Mouse (Mus musculus): Measurements from ENCODE around the gene Rab5a. TPM values are rescaled to one million over a fixed set of nuclear protein-coding genes. Genes with fewer than 3 reads are reported as not detected.

The Rab5a gene
- total RNA-seq, 1 experiment: 50.5 TPM

DNA sequence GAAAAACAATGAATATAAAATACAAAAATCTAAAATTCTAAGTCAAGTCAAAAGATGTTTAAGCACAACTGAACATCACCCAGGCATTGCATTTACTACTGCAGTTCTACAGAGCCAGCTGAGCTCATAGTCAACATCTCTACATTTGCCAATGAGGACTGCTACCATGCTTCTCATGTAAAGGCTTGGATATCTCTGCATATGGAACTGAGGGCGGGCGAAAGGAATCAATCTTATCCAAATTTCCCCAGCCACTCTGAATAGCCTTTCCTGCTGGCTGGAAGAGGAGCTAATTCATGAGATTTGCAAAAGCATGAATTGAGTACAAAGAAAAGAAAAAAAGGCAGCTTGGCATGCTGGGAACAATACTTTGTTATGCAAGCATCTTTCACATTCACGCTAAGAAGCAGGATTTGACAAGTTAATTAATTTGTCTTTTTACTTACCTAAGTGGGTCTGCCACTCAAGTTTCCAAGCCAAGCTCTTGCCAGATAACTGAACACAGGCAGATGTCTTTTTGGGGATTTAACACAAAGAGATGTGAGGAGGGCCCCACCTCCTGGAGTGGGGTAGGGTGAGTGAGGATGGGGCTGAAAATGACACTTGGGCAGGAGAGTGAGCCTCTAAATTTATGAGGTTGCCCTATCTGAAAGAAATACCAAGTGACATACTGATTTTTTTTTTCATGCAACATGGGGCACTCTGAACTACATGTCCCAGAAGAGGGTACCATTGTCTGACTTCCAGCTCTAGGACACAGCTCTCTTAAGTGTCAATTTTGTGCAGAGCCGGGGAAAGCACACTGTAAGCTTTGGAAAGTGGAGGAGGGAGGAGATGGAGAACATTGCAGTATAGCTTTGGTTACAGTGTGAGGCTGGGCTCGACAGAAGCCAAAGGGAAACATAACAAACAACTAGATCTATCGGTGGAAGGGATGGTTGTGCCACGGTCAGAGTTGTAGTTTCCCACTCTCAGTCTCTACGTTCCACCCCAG lies 72.6 kb downstream of the Rab5a start:
- Histone ChIP-seq H3K9ac (ENCODE audit: insufficient read depth, low read depth, low read length, poor library complexity, severe bottlenecking) (no peak overlapping the region), H3K4me1 (ENCODE audit: control insufficient read depth in 2 of 2, insufficient read depth in 2 of 2, low read length in 2 of 2, poor library complexity in 1 of 2) (peaks cover 2 to 12% of the 10 kb centered on the region in 2 experiments; a peak in 2 of 4 replicates), H3K9me3 (ENCODE audit: control insufficient read depth, insufficient read depth, low read depth, low read length) (no peaks in the 10 kb centered on the region), H3K27ac (ENCODE audit: insufficient read depth, low read depth, low read length, poor library complexity, severe bottlenecking) (no peak overlapping the region; the same call in 1 of the 2 replicates), H3K36me3 (ENCODE audit: control insufficient read depth, insufficient read depth, low read length, poor library complexity, severe bottlenecking) (no peaks in the 10 kb centered on the region; the same call in 1 of the 2 replicates), H3K4me3 (ENCODE audit: insufficient read depth in 1 of 2, low read depth in 1 of 2, low read length in 2 of 2, poor library complexity in 1 of 2, severe bottlenecking in 1 of 2) (no peak overlapping the region)
- no peak for DNase-seq (ENCODE audit: low read depth, low spot score)
- in situ Hi-C loops (cut with MboI; ENCODE audit: low sequenced_read_pairs in 2 of 2, unreplicated experiment in 2 of 2): no loop called here
- TF ChIP-seq HCFC1 (IDR thresholded peaks at IDR 0.05; ENCODE audit: borderline replicate concordance, insufficient read depth, low read length): no peak
- TF ChIP-seq ZC3H11A (IDR thresholded peaks at IDR 0.05; ENCODE audit: borderline replicate concordance, low read depth, low read length): no peak
- no peak for TF ChIP-seq ZNF384 (IDR thresholded peaks at IDR 0.05; ENCODE audit: low read depth, low read length)
- no peak for TF ChIP-seq MAFK (IDR thresholded peaks at IDR 0.05; ENCODE audit: insufficient read depth, low read depth, low read length)
- no peak for TF ChIP-seq CHD2 (IDR thresholded peaks at IDR 0.05; ENCODE audit: low read depth, low read length)

DNA sequence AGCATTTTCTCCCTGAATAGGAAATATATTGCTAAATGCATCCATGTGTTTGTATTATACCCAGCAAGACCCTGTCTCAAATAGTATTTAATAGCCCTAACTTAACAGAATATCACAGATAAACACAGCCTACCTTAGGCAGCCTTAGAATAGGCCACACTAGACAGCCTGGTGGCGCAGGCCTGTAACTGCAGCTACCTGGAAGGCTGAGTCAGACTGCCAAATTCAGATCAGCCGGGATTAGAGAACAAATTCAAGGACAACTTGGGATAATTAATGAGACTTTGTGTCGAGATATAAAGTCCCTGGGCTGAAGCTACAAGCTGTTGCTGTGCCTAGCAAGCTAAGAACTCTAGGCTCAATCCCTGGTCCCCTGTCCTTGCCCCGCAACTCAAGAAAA lies 75.1 kb downstream of the Rab5a start:
- H3K27ac ChIP-seq (ENCODE audit: insufficient read depth, low read depth, low read length, poor library complexity, severe bottlenecking): no peak overlapping the region
- in situ Hi-C loops (cut with MboI; ENCODE audit: low sequenced_read_pairs in 2 of 2, unreplicated experiment in 2 of 2): no loop called here

DNA sequence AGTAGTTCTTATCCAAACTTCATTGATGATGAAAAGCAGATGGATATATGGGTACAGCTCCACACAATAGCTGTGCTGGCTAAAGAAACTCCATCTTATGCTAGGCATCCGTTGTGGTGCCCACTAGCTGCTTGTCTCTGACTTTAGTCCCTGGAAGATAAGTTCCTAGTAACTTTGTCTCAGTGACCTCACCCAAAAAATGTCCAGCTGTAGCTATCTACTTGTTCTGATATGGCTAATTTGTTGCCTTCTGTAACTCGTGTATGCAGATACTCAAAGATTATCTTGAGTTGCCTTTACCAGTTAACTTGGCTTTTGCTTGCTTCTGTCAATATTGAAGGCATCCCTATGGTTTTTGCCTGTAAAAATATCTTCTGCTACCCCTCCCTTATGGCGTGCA lies 75.8 kb downstream of the Rab5a start:
- Histone ChIP-seq H3K9ac (ENCODE audit: insufficient read depth, low read depth, low read length, poor library complexity, severe bottlenecking) (no peak overlapping the region), H3K36me3 (ENCODE audit: control insufficient read depth, insufficient read depth, low read length, poor library complexity, severe bottlenecking) (no peaks in the 10 kb centered on the region; the same call in 1 of the 2 replicates), H3K9me3 (ENCODE audit: control insufficient read depth, insufficient read depth, low read depth, low read length) (no peaks in the 10 kb centered on the region), H3K4me1 (ENCODE audit: control insufficient read depth in 2 of 2, insufficient read depth in 2 of 2, low read length in 2 of 2, poor library complexity in 1 of 2) (peaks cover 5 to 16% of the 10 kb centered on the region in 2 experiments; a peak in 2 of 4 replicates), H3K27ac (ENCODE audit: insufficient read depth, low read depth, low read length, poor library complexity, severe bottlenecking) (no peak overlapping the region), H3K4me3 (ENCODE audit: insufficient read depth in 1 of 2, low read depth in 1 of 2, low read length in 2 of 2, poor library complexity in 1 of 2, severe bottlenecking in 1 of 2) (no peak overlapping the region)
- in situ Hi-C loops (cut with MboI; ENCODE audit: low sequenced_read_pairs in 2 of 2, unreplicated experiment in 2 of 2): no loop called here
- no peak for TF ChIP-seq ZC3H11A (IDR thresholded peaks at IDR 0.05; ENCODE audit: borderline replicate concordance, low read depth, low read length)
- no peak for TF ChIP-seq CHD2 (IDR thresholded peaks at IDR 0.05; ENCODE audit: low read depth, low read length)
- TF ChIP-seq MAFK (IDR thresholded peaks at IDR 0.05; ENCODE audit: insufficient read depth, low read depth, low read length): no peak
- no peak for TF ChIP-seq ZNF384 (IDR thresholded peaks at IDR 0.05; ENCODE audit: low read depth, low read length)
- no peak for TF ChIP-seq HCFC1 (IDR thresholded peaks at IDR 0.05; ENCODE audit: borderline replicate concordance, insufficient read depth, low read length)
- no peak for DNase-seq (ENCODE audit: low read depth, low spot score)

More for the DNA sequence above, 75.1 kb downstream of the Rab5a start:
- Histone ChIP-seq H3K4me1 (ENCODE audit: control insufficient read depth in 2 of 2, insufficient read depth in 2 of 2, low read length in 2 of 2, poor library complexity in 1 of 2) (peaks cover 5 to 13% of the 10 kb centered on the region in 2 experiments; a peak in 1 of 4 replicates), H3K4me3 (ENCODE audit: insufficient read depth in 1 of 2, low read depth in 1 of 2, low read length in 2 of 2, poor library complexity in 1 of 2, severe bottlenecking in 1 of 2) (no peak overlapping the region), H3K9me3 (ENCODE audit: control insufficient read depth, insufficient read depth, low read depth, low read length) (no peaks in the 10 kb centered on the region), H3K9ac (ENCODE audit: insufficient read depth, low read depth, low read length, poor library complexity, severe bottlenecking) (no peak overlapping the region; the same call in 1 of the 2 replicates), H3K36me3 (ENCODE audit: control insufficient read depth, insufficient read depth, low read length, poor library complexity, severe bottlenecking) (no peaks in the 10 kb centered on the region; the same call in 1 of the 2 replicates)
- DNase-seq (ENCODE audit: low read depth, low spot score): no peak
- TF ChIP-seq ZNF384 (IDR thresholded peaks at IDR 0.05; ENCODE audit: low read depth, low read length): no peak
- TF ChIP-seq HCFC1 (IDR thresholded peaks at IDR 0.05; ENCODE audit: borderline replicate concordance, insufficient read depth, low read length): no peak
- TF ChIP-seq CHD2 (IDR thresholded peaks at IDR 0.05; ENCODE audit: low read depth, low read length): no peak
- TF ChIP-seq MAFK (IDR thresholded peaks at IDR 0.05; ENCODE audit: insufficient read depth, low read depth, low read length): no peak
- TF ChIP-seq ZC3H11A (IDR thresholded peaks at IDR 0.05; ENCODE audit: borderline replicate concordance, low read depth, low read length): no peak

Other genes with a start within 250 kb of the Rab5a start
- 0.40 and 0.85 TPM in 2 replicates for gene Efhb, start 15.9 kb upstream of the Rab5a start, total RNA-seq (2012; rRNA removed)
- 0.31 and 0.48 TPM in 2 replicates for gene Pp2d1, start 60.2 kb downstream of the Rab5a start, total RNA-seq (2012; rRNA removed)
- gene Kat2b, start 87.6 kb downstream of the Rab5a start, total RNA-seq (2012; rRNA removed): 25.1 and 32.1 TPM in 2 replicates
- 23.8 and 26.5 TPM in 2 replicates for gene Sgo1, start 210.1 kb downstream of the Rab5a start, total RNA-seq (2012; rRNA removed)